Mouse (Mus musculus) G1E (cell line): ENCODE results near the gene Tanc2.

ENCODE experiments used
- CTCF ChIP-seq: IDR thresholded peaks from 2 replicates; pipeline ENCODE4 v1.5.1; 2012; ENCODE audit warnings: low read depth, low read length, inconsistent platforms, mixed read lengths
- GATA1 ChIP-seq: IDR thresholded peaks from 2 replicates; pipeline ENCODE4 v1.6.1; 2012; ENCODE audit warnings: borderline replicate concordance, low read length, inconsistent platforms, mixed read lengths
- POLR2AphosphoS5 ChIP-seq: IDR thresholded peaks from 2 replicates; pipeline ENCODE4 v1.6.1; 2012; ENCODE audit warnings: low read depth, low read length, inconsistent platforms; ENCODE audit not compliant: insufficient replicate concordance

DNA sequence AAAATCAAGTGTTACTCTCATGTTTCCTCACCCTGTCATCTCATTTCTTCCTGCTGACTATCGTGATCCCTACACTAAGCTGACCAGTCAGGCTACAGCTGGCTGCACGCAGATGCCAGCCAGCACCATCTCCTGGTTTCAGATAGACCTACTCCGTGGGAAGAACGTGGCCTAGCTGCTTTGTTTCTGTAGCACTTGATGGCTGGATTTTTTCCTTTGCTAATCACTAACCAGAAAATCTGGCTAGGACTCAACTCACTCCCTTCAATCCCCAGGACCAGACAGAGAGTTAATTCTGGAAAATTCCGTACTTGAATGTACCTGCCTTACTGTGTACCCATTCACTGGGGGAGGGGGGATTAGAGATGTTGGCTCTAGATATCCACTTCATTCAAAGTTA is 338.4 kb downstream of the Tanc2 start:
- TF ChIP-seq CTCF (no peak), POLR2AphosphoS5 (no peak), GATA1 (no peak)
